Mouse (Mus musculus) stomach, embryonic 16.5 days (tissue): ENCODE results near the gene Serpina3g. TPM values are rescaled to one million over a fixed set of nuclear protein-coding genes. Genes with fewer than 3 reads are reported as not detected.

ENCODE experiments used
- ATAC-seq: fragments of 200-750 bp; cut with Nextera tagmentation; 2 replicates; pipeline ENCODE4 v1.8.0; 2017; ENCODE audit warnings: moderate number of reproducible peaks, moderate TSS enrichment; ENCODE audit not compliant: insufficient read depth, low FRiP score
- H3K27ac ChIP-seq: fragments of 300-500 bp; sonication (generic); 2 replicates; pipeline ENCODE4 v1.5.1; 2014; ENCODE audit warnings: low read length
- H3K27me3 ChIP-seq: fragments of 300-500 bp; sonication (generic); 2 replicates; pipeline ENCODE4 v1.6.1; 2014; ENCODE audit warnings: low read length, control low read depth, mixed read lengths; ENCODE audit not compliant: control insufficient read depth, insufficient read depth
- H3K36me3 ChIP-seq: fragments of 300-500 bp; sonication (generic); 2 replicates; pipeline ENCODE4 v1.6.1; 2014; ENCODE audit warnings: low read length; ENCODE audit not compliant: control insufficient read depth, insufficient read depth
- H3K4me1 ChIP-seq: fragments of 300-500 bp; sonication (generic); 2 replicates; pipeline ENCODE4 v1.6.1; 2014; ENCODE audit warnings: low read length, control low read depth, mixed read lengths; ENCODE audit not compliant: control insufficient read depth, insufficient read depth
- H3K4me2 ChIP-seq: fragments of 300-500 bp; sonication (generic); 2 replicates; pipeline ENCODE4 v1.6.1; 2014; ENCODE audit warnings: low read depth, low read length, mixed read lengths
- H3K4me3 ChIP-seq: fragments of 300-500 bp; sonication (generic); replicated peaks from 2 replicates; pipeline ENCODE4 v1.5.1; 2014; ENCODE audit warnings: mild to moderate bottlenecking, low read length
- H3K9ac ChIP-seq: fragments of 300-500 bp; sonication (generic); 2 replicates; pipeline ENCODE4 v1.6.1; 2014; ENCODE audit warnings: low read length
- H3K9me3 ChIP-seq: fragments of 300-500 bp; sonication (generic); replicated peaks from 2 replicates; pipeline ENCODE4 v1.6.1; 2016; ENCODE audit warnings: low read length, control low read depth; ENCODE audit not compliant: control insufficient read depth
- WGBS: fragments of 180-500 bp; shearing (Covaris S2); extraction: QIAGEN DNeasy Blood & Tissue Kit; methylation state at CpG from one replicate; pipeline ENCODE4 v1.1.7; 2014; 5-methylcytosine and 5-hydroxymethylcytosine counted together
- polyA plus RNA-seq: library from polyadenylated mRNA; unstranded; fragments of >200 nt; fragmentation: Nextera tagmentation; extraction: Ambion mirVana; gene quantifications from 2 replicates; pipeline ENCODE4 v1.2.1, GENCODE M21; 2015

The Serpina3g gene
- polyA plus RNA-seq, result 1.7 and 2.0 TPM in 2 replicates

GRCm38 (mm10) chr12:104235915-104236314 is at the start of gene Serpina3g:
Serpina3g (plus strand) TSS chr12:104236245.
- H3K9ac ChIP-seq, result no peak within 1 kb of the TSS
- H3K36me3 ChIP-seq, result no peaks in the 10 kb centered on the region
- H3K27ac ChIP-seq, result no peak within 1 kb of the TSS
- no peaks in the 10 kb centered on the region for H3K9me3 ChIP-seq
- H3K4me3 ChIP-seq, result no peak within 1 kb of the TSS
- WGBS, result 35% methylated on average over 5 of the region's 5 CpGs
- no peaks in the 10 kb centered on the region for H3K27me3 ChIP-seq
- no peaks in the 10 kb centered on the region for H3K4me1 ChIP-seq
- no peak for ATAC-seq
- H3K4me2 ChIP-seq, result no peak within 1 kb of the TSS

DNA sequence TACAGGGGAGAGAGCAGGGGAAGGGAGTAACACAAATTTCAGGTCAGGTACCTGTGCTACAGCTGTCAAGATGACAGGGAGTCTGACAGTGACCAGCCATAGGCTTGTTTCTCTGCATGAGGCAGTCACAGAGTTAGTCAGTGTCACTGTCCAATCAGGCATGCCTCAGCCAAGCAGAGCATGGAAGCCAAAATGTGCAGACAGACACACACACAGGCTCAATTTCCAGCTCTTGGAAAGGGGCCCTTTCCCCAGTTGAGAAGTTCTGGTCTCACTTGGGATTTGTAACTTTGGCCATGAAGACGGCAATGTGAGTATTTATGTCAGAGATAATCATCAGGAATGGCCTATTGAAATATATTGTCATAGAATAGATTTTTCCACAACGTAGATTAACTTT is 46.8 kb upstream of the Serpina3g start:
- Histone ChIP-seq H3K27ac (no peak overlapping the region), H3K9ac (no peak overlapping the region), H3K4me2 (no peak overlapping the region), H3K36me3 (no peaks in the 10 kb centered on the region), H3K4me1 (no peaks in the 10 kb centered on the region), H3K4me3 (no peak overlapping the region), H3K9me3 (no peaks in the 10 kb centered on the region), H3K27me3 (no peaks in the 10 kb centered on the region)
- ATAC-seq, result no peak
- 63% methylated on average over 2 of the region's 2 CpGs for WGBS

- no peak overlapping the region for H3K27ac ChIP-seq
- no peaks in the 10 kb centered on the region for H3K9me3 ChIP-seq
- H3K9ac ChIP-seq, result no peak overlapping the region
- no peaks in the 10 kb centered on the region for H3K27me3 ChIP-seq
- ATAC-seq, result no peak
- H3K4me2 ChIP-seq, result no peak overlapping the region
- H3K36me3 ChIP-seq, result no peaks in the 10 kb centered on the region
- H3K4me1 ChIP-seq, result no peaks in the 10 kb centered on the region
- H3K4me3 ChIP-seq, result no peak overlapping the region
Observed at GRCm38 (mm10) chr12:104190852-104191251, 45.2 kb upstream of the Serpina3g start.

GRCm38 (mm10) chr12:104209149-104209548 is 26.9 kb upstream of the Serpina3g start:
- Histone ChIP-seq H3K36me3 (no peaks in the 10 kb centered on the region), H3K9ac (no peak overlapping the region), H3K4me1 (no peaks in the 10 kb centered on the region), H3K27ac (no peak overlapping the region), H3K4me3 (no peak overlapping the region), H3K27me3 (no peaks in the 10 kb centered on the region), H3K9me3 (no peaks in the 10 kb centered on the region), H3K4me2 (no peak overlapping the region)
- no peak for ATAC-seq
- WGBS, result 77% methylated on average over 4 of the region's 4 CpGs

GRCm38 (mm10) chr12:104209802-104210201 is 26.2 kb upstream of the Serpina3g start:
- Histone ChIP-seq H3K4me1 (no peaks in the 10 kb centered on the region), H3K9me3 (no peaks in the 10 kb centered on the region), H3K36me3 (no peaks in the 10 kb centered on the region), H3K4me3 (no peak overlapping the region), H3K27me3 (no peaks in the 10 kb centered on the region), H3K4me2 (no peak overlapping the region), H3K9ac (no peak overlapping the region), H3K27ac (no peak overlapping the region)
- WGBS, result 94% methylated on average over 2 of the region's 2 CpGs
- ATAC-seq, result no peak; the same call in 1 of the 2 replicates

DNA sequence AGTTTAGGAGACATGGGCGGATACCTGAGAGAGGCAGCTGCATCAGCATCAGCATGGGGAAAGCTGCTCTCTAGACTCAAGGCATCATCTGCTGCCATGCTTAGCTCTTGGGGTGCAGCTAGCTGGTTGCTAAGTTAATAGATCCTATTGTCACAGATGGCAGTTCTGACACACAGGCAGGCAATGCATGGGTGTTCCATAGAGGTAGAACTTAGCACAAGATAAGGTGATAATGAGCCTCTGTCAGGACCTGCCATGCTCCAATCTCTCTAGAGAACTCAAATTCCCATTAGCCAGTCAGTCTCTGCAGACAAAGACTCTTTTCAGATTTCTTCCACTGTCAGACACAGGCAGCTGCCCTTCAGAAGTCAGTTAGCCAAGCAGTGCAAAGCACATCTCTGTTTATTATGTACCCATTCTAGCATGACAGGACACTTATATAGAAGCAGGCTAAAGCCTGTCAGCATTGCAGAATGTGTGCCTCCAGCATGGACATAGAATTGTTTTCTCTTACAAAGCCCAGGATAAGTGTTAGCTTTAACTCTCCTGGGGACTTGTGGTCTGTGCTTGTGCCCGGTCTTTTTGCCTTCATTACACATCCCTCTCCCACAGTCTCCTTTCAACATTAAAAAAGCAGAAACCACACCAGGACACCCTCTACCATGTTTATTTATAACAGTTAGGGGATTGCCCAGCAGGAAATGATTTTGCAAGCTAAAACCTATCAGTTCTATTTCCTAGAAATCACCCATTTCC is 22.2 kb upstream of the Serpina3g start:
- Histone ChIP-seq H3K36me3 (no peaks in the 10 kb centered on the region), H3K9ac (no peak overlapping the region), H3K27me3 (no peaks in the 10 kb centered on the region), H3K4me1 (no peaks in the 10 kb centered on the region), H3K9me3 (no peaks in the 10 kb centered on the region), H3K27ac (no peak overlapping the region), H3K4me2 (no peak overlapping the region), H3K4me3 (no peak overlapping the region)
- ATAC-seq, result no peak
- WGBS, result 64% methylated on average over 2 of the region's 2 CpGs

DNA sequence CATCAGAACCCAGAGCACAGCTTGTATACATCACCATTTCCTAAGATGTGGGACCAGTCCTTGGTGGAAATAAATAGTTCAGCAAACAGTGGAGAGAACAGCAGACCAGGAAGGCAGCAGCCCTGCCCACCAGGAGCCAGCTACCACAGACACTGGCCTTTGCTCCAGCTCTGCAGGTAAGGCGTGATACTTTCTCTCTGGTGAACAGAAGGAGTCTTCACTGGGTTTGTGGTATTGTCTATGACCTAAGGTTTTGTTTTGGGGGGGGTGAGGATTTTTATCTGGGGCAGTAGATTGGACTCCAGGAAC is 21.6 kb upstream of the Serpina3g start, which contains the start of gene Serpina3f:
Serpina3f (plus strand) TSS at position 100 of the 309 bp plus-strand sequence.
- 71% methylated on average over 1 of the region's 1 CpGs for WGBS

DNA sequence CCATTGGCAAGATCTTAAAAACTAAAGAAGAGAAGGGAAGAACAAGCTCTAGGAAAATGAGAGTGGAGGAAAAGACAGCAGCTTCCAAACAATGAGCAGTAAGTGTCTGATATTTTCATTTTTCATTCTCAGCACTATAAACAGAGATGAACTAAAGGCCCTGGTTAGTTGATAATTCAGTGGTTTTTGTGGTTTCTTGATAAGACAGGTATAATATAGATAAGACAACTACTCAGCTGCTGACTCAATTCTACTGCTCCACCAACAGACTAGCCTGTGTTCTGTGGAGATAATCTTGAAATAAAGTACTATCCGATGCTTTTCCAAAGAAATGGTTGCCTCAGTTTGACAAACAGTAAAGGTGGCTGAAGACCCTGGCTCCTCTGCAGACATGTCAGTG is 20.8 kb upstream of the Serpina3g start:
- Histone ChIP-seq H3K27ac (no peak overlapping the region), H3K9ac (no peak overlapping the region), H3K27me3 (no peaks in the 10 kb centered on the region), H3K4me1 (no peaks in the 10 kb centered on the region), H3K36me3 (no peaks in the 10 kb centered on the region), H3K9me3 (no peaks in the 10 kb centered on the region), H3K4me3 (no peak overlapping the region), H3K4me2 (no peak overlapping the region)
- ATAC-seq, result no peak
- 80% methylated on average over 1 of the region's 1 CpGs for WGBS

More for the DNA sequence above, 21.6 kb upstream of the Serpina3g start, which contains the start of gene Serpina3f:
- Histone ChIP-seq H3K9ac (no peak within 1 kb of the TSS), H3K36me3 (no peaks in the 10 kb centered on the region), H3K4me2 (no peak within 1 kb of the TSS), H3K4me1 (no peaks in the 10 kb centered on the region), H3K9me3 (no peaks in the 10 kb centered on the region), H3K27me3 (no peaks in the 10 kb centered on the region), H3K4me3 (no peak within 1 kb of the TSS), H3K27ac (no peak within 1 kb of the TSS)
- ATAC-seq, result no peak

DNA sequence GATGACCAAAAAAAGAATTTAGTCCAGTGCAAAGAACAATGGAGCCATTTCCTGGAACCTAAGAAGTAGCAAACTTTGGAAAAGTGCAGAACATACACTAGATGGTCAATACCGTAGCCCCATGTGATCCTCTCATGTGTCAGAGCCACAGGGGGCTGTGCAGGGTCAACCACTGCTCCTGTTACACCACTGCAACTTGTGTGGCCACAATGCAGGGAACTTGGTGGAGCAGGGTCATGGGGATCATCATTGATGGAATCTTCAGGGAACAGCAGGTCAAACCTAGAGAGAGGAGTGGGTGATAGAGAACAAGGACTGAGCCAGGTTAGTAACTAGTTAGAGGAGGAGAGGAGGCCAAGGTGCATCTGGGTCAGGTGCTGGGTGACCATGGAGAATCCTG is 14.4 kb upstream of the Serpina3g start:
- 81% methylated on average over 1 of the region's 1 CpGs for WGBS
- H3K27me3 ChIP-seq, result no peaks in the 10 kb centered on the region
- H3K4me3 ChIP-seq, result no peak overlapping the region
- no peak overlapping the region for H3K4me2 ChIP-seq
- no peaks in the 10 kb centered on the region for H3K4me1 ChIP-seq
- no peak overlapping the region for H3K27ac ChIP-seq
- no peak overlapping the region for H3K9ac ChIP-seq
- no peaks in the 10 kb centered on the region for H3K36me3 ChIP-seq
- no peak for ATAC-seq
- no peaks in the 10 kb centered on the region for H3K9me3 ChIP-seq
